Mouse (Mus musculus): ENCODE data around the gene Sumf1. TPM values are rescaled to one million over a fixed set of nuclear protein-coding genes. Genes with fewer than 3 reads are reported as not detected.

Gene Sumf1
- 12.3 and 13.0 TPM in 2 replicates for polyA plus RNA-seq (2015; fragmentation: Nextera tagmentation; extraction: Ambion mirVana)

DNA sequence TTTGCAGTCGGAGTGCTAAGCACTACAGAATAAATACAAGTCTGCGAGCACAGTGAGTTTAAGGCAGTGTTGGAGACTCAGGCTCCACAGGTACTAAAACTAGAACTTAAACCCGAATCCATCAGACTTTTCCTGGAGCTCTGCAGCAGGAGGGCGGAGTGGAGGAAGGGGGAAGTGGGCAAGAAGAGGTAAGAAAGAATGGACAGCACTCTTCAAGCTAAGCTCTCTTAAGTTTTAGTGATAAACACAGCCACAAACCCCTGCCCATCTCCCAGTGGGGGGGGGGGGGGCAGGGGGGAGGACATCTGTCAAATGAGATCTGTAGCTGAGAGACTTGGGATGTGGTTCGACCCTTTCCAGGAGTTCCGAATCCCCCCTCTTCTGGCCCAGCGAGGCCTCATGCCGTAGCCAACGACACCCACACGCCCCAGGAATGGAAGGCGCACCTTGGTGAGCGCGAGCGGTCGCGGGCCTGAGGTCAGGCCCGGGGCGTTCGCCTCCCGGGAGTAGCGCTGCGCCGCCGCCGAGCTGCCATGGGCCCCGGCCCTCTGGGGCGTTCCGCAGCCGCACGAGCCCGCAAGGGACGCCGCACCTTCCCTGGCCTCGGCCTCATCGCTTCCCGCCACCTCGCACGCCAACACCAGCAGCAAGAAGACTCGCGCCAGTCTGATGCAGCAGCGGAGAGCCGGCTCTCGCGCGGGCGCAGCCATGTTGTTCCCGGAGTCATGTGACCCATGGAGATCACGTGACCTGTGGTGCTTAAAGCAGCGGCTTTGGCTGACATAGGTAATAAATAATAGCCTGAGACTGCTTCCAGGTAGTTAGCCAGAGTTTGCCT lies at the start of gene Sumf1:
Gene Sumf1 (minus strand): TSS at position 736 of the 838 bp plus-strand sequence.
- H3K27ac ChIP-seq (replicated peaks), result no peak within 1 kb of the TSS; the same call in 1 of the 2 replicates
- no peaks in the 10 kb centered on the region for H3K9me3 ChIP-seq
- H3K36me3 ChIP-seq, result no peaks in the 10 kb centered on the region
- peak within 1 kb of the TSS; percentile 94 for H3K4me3 ChIP-seq
- peak within 1 kb of the TSS; percentile 73 for H3K9ac ChIP-seq (replicated peaks)
- H3K4me1 ChIP-seq, result peaks cover 12% of the 10 kb centered on the region
- H3K4me2 ChIP-seq (replicated peaks), result peak within 1 kb of the TSS; percentile 95
- ATAC-seq (replicated peaks), result peak; percentile 95
- 0 out of 2 replicates have a peak, but pooled peaks cover 2% of the 10 kb centered on the region for H3K27me3 ChIP-seq
- 4% methylated on average over 49 of the region's 49 CpGs for WGBS

DNA sequence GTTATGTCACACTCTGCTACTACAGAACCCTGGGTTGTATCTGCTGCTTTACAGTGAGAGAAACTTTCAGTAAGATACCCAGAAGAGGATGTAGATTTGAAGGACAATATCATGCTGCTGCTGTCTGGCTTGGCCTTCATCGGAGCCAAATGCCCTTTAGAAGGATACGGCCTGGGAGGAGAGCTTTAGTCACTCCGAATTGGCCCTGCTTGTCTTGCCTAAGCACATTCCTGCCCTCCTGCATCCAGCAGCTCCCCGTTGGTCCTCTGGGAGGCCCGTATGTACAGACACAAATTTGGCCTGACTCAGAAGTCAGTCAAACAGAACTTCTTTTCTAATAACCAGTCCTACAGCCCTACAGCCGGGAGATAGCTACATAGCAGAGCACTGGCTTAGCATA lies 49.2 kb upstream of the Sumf1 start:
- peaks cover 34% of the 10 kb centered on the region for H3K4me1 ChIP-seq
- H3K27me3 ChIP-seq, result no peaks in the 10 kb centered on the region
- H3K4me2 ChIP-seq (replicated peaks), result no peak overlapping the region
- no peaks in the 10 kb centered on the region for H3K9me3 ChIP-seq
- H3K27ac ChIP-seq (replicated peaks), result no peak overlapping the region
- 89% methylated on average over 6 of the region's 6 CpGs for WGBS
- no peak for ATAC-seq (replicated peaks)
- no peak overlapping the region for H3K9ac ChIP-seq (replicated peaks)
- no peak overlapping the region for H3K4me3 ChIP-seq
- H3K36me3 ChIP-seq, result no peaks in the 10 kb centered on the region

DNA sequence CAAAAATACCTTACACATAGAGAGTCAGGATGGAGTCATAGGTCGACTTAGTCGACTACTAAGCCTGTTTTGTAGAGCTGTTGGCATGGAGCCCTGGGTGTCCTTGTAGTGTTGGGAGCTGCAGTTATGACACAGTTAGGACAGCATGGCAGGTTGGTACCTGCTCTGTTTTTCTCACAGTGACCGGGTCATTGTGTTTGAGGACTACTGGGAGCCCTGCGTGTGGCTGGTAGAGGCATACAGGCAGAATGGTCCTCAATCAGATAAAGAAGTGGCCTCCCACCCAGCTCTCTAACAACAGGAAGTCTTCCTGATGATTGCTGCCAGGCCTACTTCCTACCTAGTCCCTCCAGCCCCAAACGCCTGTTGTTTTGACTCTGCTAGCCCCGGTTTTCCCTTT lies 47.7 kb upstream of the Sumf1 start:
- no peaks in the 10 kb centered on the region for H3K27me3 ChIP-seq
- H3K27ac ChIP-seq (replicated peaks), result no peak overlapping the region
- no peak overlapping the region for H3K9ac ChIP-seq (replicated peaks)
- 69% methylated on average over 6 of the region's 6 CpGs for WGBS
- no peak overlapping the region for H3K4me3 ChIP-seq
- H3K9me3 ChIP-seq, result no peaks in the 10 kb centered on the region
- ATAC-seq (replicated peaks), result no peak
- peaks cover 29% of the 10 kb centered on the region for H3K4me1 ChIP-seq
- no peaks in the 10 kb centered on the region for H3K36me3 ChIP-seq
- no peak overlapping the region for H3K4me2 ChIP-seq (replicated peaks)

DNA sequence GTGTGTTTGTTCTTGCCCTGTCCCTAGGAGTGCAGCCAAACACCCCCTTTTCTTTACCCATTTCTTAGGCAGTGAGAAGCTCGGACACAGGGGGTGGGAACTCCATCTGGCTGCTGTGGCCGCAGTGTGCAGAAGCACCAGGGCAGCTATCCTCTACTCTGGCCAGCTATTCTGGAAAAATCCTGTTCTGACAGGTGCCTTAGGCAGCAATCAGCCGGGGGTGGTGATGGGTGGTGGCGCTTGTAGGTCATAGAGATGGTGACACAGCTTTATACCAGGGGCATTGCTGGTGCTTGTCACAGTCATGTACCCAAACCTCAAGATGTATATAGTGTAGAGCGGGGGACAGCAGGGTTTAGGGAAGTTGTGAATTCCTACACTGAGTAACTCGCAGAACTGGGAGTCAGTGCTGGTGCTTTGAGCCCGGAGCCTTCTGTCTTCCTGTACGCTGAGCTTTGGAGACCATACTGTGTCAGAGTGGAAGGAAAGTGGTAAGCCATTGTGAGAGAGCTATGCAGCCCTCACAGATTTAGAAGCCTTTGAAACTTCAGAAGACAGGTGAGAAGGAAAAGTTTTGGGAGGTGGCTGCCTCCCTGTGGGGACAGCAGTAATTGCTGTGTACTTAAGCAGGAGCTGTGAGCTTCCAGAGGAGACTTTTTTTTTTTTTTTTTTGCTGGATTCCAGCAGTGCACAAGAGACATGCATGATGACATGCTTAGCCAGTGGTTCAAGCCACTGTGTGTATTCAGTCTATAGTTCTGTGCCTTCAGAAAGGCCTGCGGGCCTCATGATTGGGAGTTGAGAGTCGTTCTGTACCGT lies 46.7 kb upstream of the Sumf1 start:
- Histone ChIP-seq H3K27me3 (no peaks in the 10 kb centered on the region), H3K4me2 (replicated peaks) (no peak overlapping the region), H3K9me3 (no peaks in the 10 kb centered on the region), H3K27ac (replicated peaks) (no peak overlapping the region), H3K4me3 (no peak overlapping the region), H3K9ac (replicated peaks) (no peak overlapping the region), H3K36me3 (no peaks in the 10 kb centered on the region), H3K4me1 (peaks cover 20% of the 10 kb centered on the region)
- WGBS, result 80% methylated on average over 11 of the region's 11 CpGs
- no peak for ATAC-seq (replicated peaks)

DNA sequence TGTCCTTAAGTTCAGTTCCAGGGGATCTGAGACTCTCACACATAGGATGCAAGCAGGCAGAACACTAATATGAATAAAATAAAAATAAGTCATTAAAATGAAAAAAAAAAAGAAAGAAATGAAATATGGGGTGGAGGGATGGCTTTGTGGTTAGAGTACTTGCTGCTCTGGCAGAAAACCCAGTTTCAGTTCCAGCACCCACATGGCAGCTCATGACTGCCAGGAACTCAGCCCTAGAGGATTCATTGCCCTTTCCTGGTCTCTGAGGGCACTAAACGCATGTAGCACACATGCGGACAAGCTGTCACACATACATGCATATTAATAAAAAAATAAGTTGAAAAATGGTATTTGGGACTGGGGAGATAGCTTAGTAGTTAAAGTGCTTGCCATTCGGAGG lies 45.2 kb upstream of the Sumf1 start:
- whole genome bisulfite sequencing, result 92% methylated on average over 3 of the region's 3 CpGs
- H3K9me3 ChIP-seq, result no peaks in the 10 kb centered on the region

DNA sequence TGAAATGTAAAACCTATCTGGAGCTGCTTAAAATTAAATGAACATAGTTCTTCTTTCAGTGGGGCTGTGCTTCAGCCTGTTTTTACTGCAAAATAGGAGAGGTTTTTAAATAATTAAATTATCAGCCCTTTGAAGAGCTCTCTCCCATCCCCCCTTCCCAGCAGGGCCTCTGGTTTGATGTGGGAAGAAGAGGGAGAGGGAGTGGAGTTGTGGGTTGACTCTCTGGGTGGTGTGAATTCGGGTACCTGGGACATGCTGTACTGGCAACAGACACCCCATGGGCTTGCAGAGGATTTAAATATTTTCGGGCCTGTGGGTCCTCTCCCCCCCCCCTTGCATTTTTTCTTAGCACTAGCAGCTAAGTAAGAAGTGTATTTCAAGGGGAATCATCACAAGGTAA lies 43.2 kb upstream of the Sumf1 start:
- Histone ChIP-seq H3K9me3 (no peaks in the 10 kb centered on the region), H3K4me2 (replicated peaks) (no peak overlapping the region), H3K4me1 (0 out of 2 replicates have a peak, but pooled peaks cover 3% of the 10 kb centered on the region), H3K27ac (replicated peaks) (no peak overlapping the region), H3K27me3 (no peaks in the 10 kb centered on the region), H3K9ac (replicated peaks) (no peak overlapping the region), H3K36me3 (no peaks in the 10 kb centered on the region), H3K4me3 (no peak overlapping the region)
- no peak for ATAC-seq (replicated peaks)
- 16% methylated on average over 2 of the region's 2 CpGs for WGBS

More for the DNA sequence above, 45.2 kb upstream of the Sumf1 start:
- ATAC-seq (replicated peaks), result no peak
- H3K9ac ChIP-seq (replicated peaks), result no peak overlapping the region
- no peak overlapping the region for H3K27ac ChIP-seq (replicated peaks)
- H3K4me1 ChIP-seq, result peaks cover 6% of the 10 kb centered on the region
- no peaks in the 10 kb centered on the region for H3K27me3 ChIP-seq
- no peaks in the 10 kb centered on the region for H3K36me3 ChIP-seq
- no peak overlapping the region for H3K4me3 ChIP-seq
- no peak overlapping the region for H3K4me2 ChIP-seq (replicated peaks)

DNA sequence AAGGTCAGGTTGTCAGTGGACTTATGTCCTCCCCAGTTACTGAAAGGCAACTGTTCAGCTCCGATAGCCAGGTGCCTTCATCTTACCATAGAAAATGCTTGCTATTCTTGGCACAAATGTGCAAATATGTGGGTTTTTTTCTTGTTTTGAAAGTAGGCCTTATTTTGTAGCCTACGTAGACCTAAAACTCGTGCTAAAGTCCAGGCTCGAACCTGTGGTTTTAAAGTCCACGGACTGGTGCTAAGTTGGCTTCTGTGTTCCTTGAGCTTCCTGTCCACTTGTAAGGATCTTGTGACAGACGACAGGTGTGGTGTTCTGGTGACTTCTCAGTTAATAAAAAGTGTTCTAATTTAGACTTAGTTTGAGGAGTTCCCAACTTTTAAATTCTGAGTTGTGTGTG lies 42.7 kb upstream of the Sumf1 start:
- Histone ChIP-seq H3K4me2 (replicated peaks) (no peak overlapping the region), H3K36me3 (no peaks in the 10 kb centered on the region), H3K4me1 (0 out of 2 replicates have a peak, but pooled peaks cover 2% of the 10 kb centered on the region), H3K27ac (replicated peaks) (no peak overlapping the region), H3K27me3 (no peaks in the 10 kb centered on the region), H3K9me3 (no peaks in the 10 kb centered on the region), H3K9ac (replicated peaks) (no peak overlapping the region), H3K4me3 (no peak overlapping the region)
- no peak for ATAC-seq (replicated peaks)
- 82% methylated on average over 6 of the region's 6 CpGs for WGBS

DNA sequence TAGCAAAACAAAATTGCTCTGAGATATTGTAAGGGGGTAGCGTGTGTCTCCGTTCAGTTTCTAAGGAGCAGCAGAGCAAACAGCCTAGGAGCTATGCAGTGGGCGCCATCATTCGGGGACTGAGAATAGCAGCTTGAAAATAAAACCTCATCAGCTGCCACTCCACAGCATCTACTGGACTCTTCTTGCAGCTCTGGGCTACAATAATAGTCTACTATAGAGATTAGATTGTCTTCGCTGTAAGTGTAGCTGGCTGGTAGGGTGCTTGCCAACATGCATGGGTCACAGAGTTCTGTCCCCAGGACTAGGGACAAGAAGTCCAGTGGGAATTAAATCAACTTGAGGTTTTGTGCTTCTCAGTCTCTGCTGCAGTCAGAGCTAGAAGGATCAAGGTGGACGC lies 42.1 kb upstream of the Sumf1 start:
- Histone ChIP-seq H3K27me3 (no peaks in the 10 kb centered on the region), H3K4me3 (no peak overlapping the region), H3K36me3 (no peaks in the 10 kb centered on the region), H3K9ac (replicated peaks) (no peak overlapping the region), H3K27ac (replicated peaks) (no peak overlapping the region), H3K9me3 (no peaks in the 10 kb centered on the region), H3K4me2 (replicated peaks) (no peak overlapping the region), H3K4me1 (no peaks in the 10 kb centered on the region)
- no peak for ATAC-seq (replicated peaks)
- WGBS, result 94% methylated on average over 6 of the region's 6 CpGs

DNA sequence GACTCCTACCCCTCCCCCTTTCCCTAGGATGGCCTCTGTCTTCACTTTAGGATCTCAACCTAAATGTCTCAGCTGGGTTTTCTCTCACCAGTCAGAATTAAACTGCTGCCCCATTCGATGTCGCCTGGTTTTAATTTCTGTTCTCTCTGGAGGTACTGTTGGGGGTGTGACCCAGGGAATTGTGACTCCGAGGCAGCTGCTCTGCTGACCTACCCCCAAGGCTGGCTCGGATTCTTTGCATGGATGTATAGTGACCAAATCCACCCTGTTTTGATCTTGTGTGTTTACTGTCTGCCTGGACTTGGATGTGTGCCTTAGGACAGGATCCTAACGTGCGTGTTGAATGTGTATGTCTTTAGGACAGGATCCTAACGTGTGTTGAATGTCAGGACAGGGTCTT lies 40.8 kb upstream of the Sumf1 start:
- Histone ChIP-seq H3K36me3 (no peaks in the 10 kb centered on the region), H3K4me3 (no peak overlapping the region), H3K27me3 (no peaks in the 10 kb centered on the region), H3K4me2 (replicated peaks) (no peak overlapping the region), H3K9me3 (no peaks in the 10 kb centered on the region), H3K4me1 (no peaks in the 10 kb centered on the region), H3K9ac (replicated peaks) (no peak overlapping the region), H3K27ac (replicated peaks) (no peak overlapping the region)
- ATAC-seq (replicated peaks), result no peak
- WGBS, result 83% methylated on average over 7 of the region's 7 CpGs

DNA sequence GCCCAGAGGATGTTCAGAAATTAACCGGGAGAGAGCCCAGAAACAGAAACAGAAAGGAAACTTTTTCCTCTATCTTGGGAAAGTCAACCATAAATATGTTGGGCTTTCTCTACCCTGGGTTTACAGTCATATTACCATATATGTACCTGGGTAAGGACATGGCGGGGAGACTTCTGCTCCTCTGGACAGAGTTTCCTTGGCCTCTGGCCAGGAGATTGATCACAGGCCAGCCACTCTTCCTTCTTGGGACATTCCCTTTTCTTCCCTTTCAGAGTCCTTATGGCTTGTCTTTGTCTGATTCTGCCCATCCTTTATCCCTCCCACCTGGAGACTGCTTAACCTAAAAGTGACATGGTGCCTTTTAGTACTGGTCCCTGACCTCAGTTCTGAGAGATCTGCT lies 39.6 kb upstream of the Sumf1 start:
- Histone ChIP-seq H3K27ac (replicated peaks) (no peak overlapping the region), H3K9me3 (no peaks in the 10 kb centered on the region), H3K36me3 (no peaks in the 10 kb centered on the region), H3K27me3 (no peaks in the 10 kb centered on the region), H3K4me3 (no peak overlapping the region), H3K4me1 (no peaks in the 10 kb centered on the region), H3K4me2 (replicated peaks) (no peak overlapping the region), H3K9ac (replicated peaks) (no peak overlapping the region)
- ATAC-seq (replicated peaks), result no peak
- WGBS, result 88% methylated on average over 2 of the region's 2 CpGs

DNA sequence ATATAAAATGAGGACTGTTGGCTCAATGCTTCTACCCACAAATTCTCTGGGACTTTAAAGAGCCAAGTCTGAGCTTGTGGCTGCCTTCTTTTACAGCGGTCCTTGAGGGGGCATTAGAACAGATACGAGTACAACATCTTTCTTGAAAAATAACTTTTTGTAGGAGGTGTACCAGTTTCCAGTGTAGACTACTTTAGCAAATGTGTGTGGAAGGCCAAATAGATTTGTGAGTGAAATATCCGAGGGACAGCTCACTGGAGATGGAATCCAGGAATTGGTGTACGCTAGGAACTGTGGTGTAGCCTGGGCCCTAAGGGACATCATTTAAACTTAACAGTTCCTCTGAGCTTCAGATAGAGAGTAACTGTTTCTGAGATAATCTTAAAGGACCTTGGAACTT lies 39.0 kb upstream of the Sumf1 start:
- no peak overlapping the region for H3K4me3 ChIP-seq
- H3K9ac ChIP-seq (replicated peaks), result no peak overlapping the region
- H3K27me3 ChIP-seq, result no peaks in the 10 kb centered on the region
- 95% methylated on average over 4 of the region's 4 CpGs for WGBS
- no peak for ATAC-seq (replicated peaks)
- no peaks in the 10 kb centered on the region for H3K9me3 ChIP-seq
- no peak overlapping the region for H3K27ac ChIP-seq (replicated peaks)
- H3K36me3 ChIP-seq, result no peaks in the 10 kb centered on the region
- H3K4me1 ChIP-seq, result no peaks in the 10 kb centered on the region
- H3K4me2 ChIP-seq (replicated peaks), result no peak overlapping the region

DNA sequence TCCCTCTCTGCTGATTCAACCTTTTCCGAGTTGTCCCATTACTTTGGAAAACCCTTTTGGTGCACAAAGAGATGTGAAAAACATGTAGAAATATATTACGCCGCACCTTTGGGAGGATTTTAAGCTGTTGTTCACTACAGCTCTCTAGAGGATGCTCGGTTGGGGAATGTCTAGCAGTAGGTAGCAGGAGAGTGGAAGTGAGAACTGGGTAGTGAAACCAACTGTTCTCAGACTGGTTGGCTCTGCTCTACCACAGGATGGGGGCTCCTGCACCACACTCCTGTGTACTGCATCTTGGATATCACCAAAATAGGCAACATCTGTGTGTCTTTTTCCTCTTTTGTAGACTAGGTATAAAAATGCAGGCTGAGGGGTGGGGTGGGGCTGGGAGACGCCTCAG lies 37.5 kb upstream of the Sumf1 start:
- Histone ChIP-seq H3K27ac (replicated peaks) (no peak overlapping the region), H3K27me3 (no peaks in the 10 kb centered on the region), H3K36me3 (no peaks in the 10 kb centered on the region), H3K9ac (replicated peaks) (no peak overlapping the region), H3K4me3 (no peak overlapping the region), H3K9me3 (no peaks in the 10 kb centered on the region), H3K4me2 (replicated peaks) (no peak overlapping the region), H3K4me1 (no peaks in the 10 kb centered on the region)
- WGBS, result 93% methylated on average over 5 of the region's 5 CpGs
- ATAC-seq (replicated peaks), result no peak

Data from forebrain, embryonic 15.5 days (tissue).